Mouse (Mus musculus) megakaryocyte, embryonic 14.5 days (primary cell): ENCODE data around the gene Hpcal1.

Source experiments
- FLI1 ChIP-seq: IDR thresholded peaks from 2 replicates; pipeline ENCODE4 v1.6.1; 2012; ENCODE audit warnings: low read length, inconsistent platforms, mixed read lengths
- GATA1 ChIP-seq: IDR thresholded peaks from 3 replicates; pipeline ENCODE4 v1.6.1; 2012; ENCODE audit warnings: mixed read lengths, low read length, inconsistent platforms, borderline replicate concordance

DNA sequence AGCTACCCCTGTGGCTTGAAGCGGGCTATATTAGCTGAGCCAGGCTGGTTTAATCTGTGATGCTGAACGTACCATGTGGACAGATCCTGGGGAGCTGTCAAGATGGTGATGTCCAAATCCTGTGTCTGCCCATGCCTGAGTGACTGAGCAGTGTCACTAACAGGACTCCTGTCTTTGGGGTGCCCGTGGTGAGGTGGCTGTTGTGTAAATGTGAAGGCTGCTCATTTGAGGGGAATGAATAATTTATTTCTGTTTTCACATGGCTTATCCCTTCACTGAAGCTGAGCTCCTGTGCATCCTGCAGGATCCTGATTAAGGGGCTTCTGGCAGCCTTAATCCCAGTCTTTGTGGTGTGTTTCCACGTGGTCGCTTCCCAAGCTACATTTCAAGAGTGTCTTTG is 62.2 kb downstream of the Hpcal1 start:
- no peak for TF ChIP-seq GATA1
- TF ChIP-seq FLI1, result no peak
